Mouse (Mus musculus): ENCODE measurements around the gene Acadvl. TPM values are rescaled to one million over a fixed set of nuclear protein-coding genes. Genes with fewer than 3 reads are reported as not detected.
A peak's percentile ranks its signal among the peaks of the same experiment; 100 is the strongest.

Gene Acadvl
- polyA plus RNA-seq, 1 experiment from 2014 or later, result 95.6 TPM

GRCm38 (mm10) chr11:69990850-69991691 lies 24.1 kb downstream of the Acadvl start, which contains the start of gene Gabarap:
TSS of gene Gabarap (plus strand) at chr11:69991143.
- Histone ChIP-seq H3K9ac (peak within 1 kb of the TSS; percentile 87), H3K27ac (replicated peaks) (peak within 1 kb of the TSS; percentile 97), H3K4me2 (replicated peaks) (peak within 1 kb of the TSS; percentile 73), H3K36me3 (peaks cover 59% of the 10 kb centered on the region), H3K9me3 (replicated peaks) (no peaks in the 10 kb centered on the region), H3K4me1 (peaks cover 18% of the 10 kb centered on the region), H3K4me3 (replicated peaks) (peak within 1 kb of the TSS; percentile 80), H3K27me3 (no peaks in the 10 kb centered on the region)
- under 1% methylated on average over 40 of the region's 40 CpGs for WGBS
- ATAC-seq (ENCODE audit: insufficient number of reproducible peaks, low FRiP score, low TSS enrichment, low read depth), result peak; percentile 77

GRCm38 (mm10) chr11:69989949-69990348 lies 25.3 kb downstream of the Acadvl start:
- Histone ChIP-seq H3K27me3 (no peaks in the 10 kb centered on the region), H3K4me2 (replicated peaks) (no peak overlapping the region), H3K4me1 (peaks cover 18% of the 10 kb centered on the region), H3K9ac (no peak overlapping the region), H3K9me3 (replicated peaks) (no peaks in the 10 kb centered on the region), H3K27ac (replicated peaks) (peak overlapping the region; percentile 97), H3K4me3 (replicated peaks) (no peak overlapping the region), H3K36me3 (peaks cover 68% of the 10 kb centered on the region)
- no peak for ATAC-seq (ENCODE audit: insufficient number of reproducible peaks, low FRiP score, low TSS enrichment, low read depth)
- 85% methylated on average over 8 of the region's 8 CpGs for WGBS

GRCm38 (mm10) chr11:69984431-69984830 lies 30.8 kb downstream of the Acadvl start:
- no peaks in the 10 kb centered on the region for H3K9me3 ChIP-seq (replicated peaks)
- H3K36me3 ChIP-seq, result peaks cover 57% of the 10 kb centered on the region

GRCm38 (mm10) chr11:69983377-69983776 lies 31.8 kb downstream of the Acadvl start:
- ATAC-seq (ENCODE audit: insufficient number of reproducible peaks, low FRiP score, low TSS enrichment, low read depth), result no peak
- peak overlapping the region; percentile 80 for H3K4me2 ChIP-seq (replicated peaks)
- 0 out of 2 replicates have a peak overlapping the region, but pooled peaks have one; percentile 100 for H3K27ac ChIP-seq (replicated peaks)
- peaks cover 27% of the 10 kb centered on the region for H3K4me1 ChIP-seq
- peaks cover 50% of the 10 kb centered on the region for H3K36me3 ChIP-seq
- peak overlapping the region; percentile 99 for H3K4me3 ChIP-seq (replicated peaks)
- H3K27me3 ChIP-seq, result no peaks in the 10 kb centered on the region
- no peaks in the 10 kb centered on the region for H3K9me3 ChIP-seq (replicated peaks)
- no peak overlapping the region; the same call in 1 of the 2 replicates for H3K9ac ChIP-seq
- 81% methylated on average over 4 of the region's 4 CpGs for WGBS

More at GRCm38 (mm10) chr11:69984431-69984830, 30.8 kb downstream of the Acadvl start:
- ATAC-seq (ENCODE audit: insufficient number of reproducible peaks, low FRiP score, low TSS enrichment, low read depth), result no peak
- Histone ChIP-seq H3K27ac (replicated peaks) (no peak overlapping the region), H3K4me3 (replicated peaks) (no peak overlapping the region), H3K9ac (no peak overlapping the region), H3K27me3 (no peaks in the 10 kb centered on the region), H3K4me2 (replicated peaks) (no peak overlapping the region), H3K4me1 (peaks cover 24% of the 10 kb centered on the region)
- WGBS, result 88% methylated on average over 8 of the region's 8 CpGs

GRCm38 (mm10) chr11:69982877-69983276 lies 32.3 kb downstream of the Acadvl start:
- Histone ChIP-seq H3K4me2 (replicated peaks) (peak overlapping the region; percentile 80), H3K4me3 (replicated peaks) (peak overlapping the region; percentile 99), H3K9me3 (replicated peaks) (no peaks in the 10 kb centered on the region), H3K27ac (replicated peaks) (peak overlapping the region; percentile 100; the same call in 1 of the 2 replicates), H3K9ac (no peak overlapping the region; the same call in 1 of the 2 replicates), H3K4me1 (peaks cover 27% of the 10 kb centered on the region), H3K27me3 (no peaks in the 10 kb centered on the region), H3K36me3 (peaks cover 45% of the 10 kb centered on the region)
- no peak for ATAC-seq (ENCODE audit: insufficient number of reproducible peaks, low FRiP score, low TSS enrichment, low read depth)
- 21% methylated on average over 5 of the region's 5 CpGs for WGBS

GRCm38 (mm10) chr11:69982225-69982624 lies 33.0 kb downstream of the Acadvl start, which contains the start of gene Elp5:
TSS of gene Elp5 (minus strand) at chr11:69982517.
- Histone ChIP-seq H3K4me1 (peaks cover 27% of the 10 kb centered on the region), H3K27me3 (no peaks in the 10 kb centered on the region), H3K4me2 (replicated peaks) (peak within 1 kb of the TSS; percentile 80), H3K27ac (replicated peaks) (peak within 1 kb of the TSS; percentile 100), H3K9me3 (replicated peaks) (no peaks in the 10 kb centered on the region), H3K36me3 (peaks cover 43% of the 10 kb centered on the region), H3K9ac (peak within 1 kb of the TSS; percentile 97), H3K4me3 (replicated peaks) (peak within 1 kb of the TSS; percentile 99)
- no peak for ATAC-seq (ENCODE audit: insufficient number of reproducible peaks, low FRiP score, low TSS enrichment, low read depth)
- WGBS, result 51% methylated on average over 8 of the region's 8 CpGs

- Histone ChIP-seq H3K4me3 (replicated peaks) (peak within 1 kb of the TSS; percentile 99), H3K27me3 (no peaks in the 10 kb centered on the region), H3K9me3 (replicated peaks) (no peaks in the 10 kb centered on the region), H3K36me3 (peaks cover 43% of the 10 kb centered on the region), H3K4me2 (replicated peaks) (peak within 1 kb of the TSS; percentile 80), H3K4me1 (peaks cover 27% of the 10 kb centered on the region), H3K27ac (replicated peaks) (peak within 1 kb of the TSS; percentile 100), H3K9ac (peak within 1 kb of the TSS; percentile 97)
- ATAC-seq (ENCODE audit: insufficient number of reproducible peaks, low FRiP score, low TSS enrichment, low read depth), result no peak
- WGBS, result under 1% methylated on average over 36 of the region's 43 CpGs
These were observed 34.0 kb downstream of the Acadvl start, which contains the start of gene Ctdnep1 for GRCm38 (mm10) chr11:69981141-69981762. TSS of gene Ctdnep1 (plus strand) at chr11:69981156.

GRCm38 (mm10) chr11:69980196-69981140 lies 34.7 kb downstream of the Acadvl start:
- WGBS, result under 1% methylated on average over 42 of the region's 60 CpGs
- peak; percentile 95 for ATAC-seq (ENCODE audit: insufficient number of reproducible peaks, low FRiP score, low TSS enrichment, low read depth)
- peaks cover 43% of the 10 kb centered on the region for H3K36me3 ChIP-seq

GRCm38 (mm10) chr11:69979827-69980195 lies 35.4 kb downstream of the Acadvl start:
- 2% methylated on average over 16 of the region's 16 CpGs for WGBS
- Histone ChIP-seq H3K9ac (peak overlapping the region; percentile 63), H3K4me1 (peaks cover 27% of the 10 kb centered on the region), H3K27me3 (no peaks in the 10 kb centered on the region), H3K27ac (replicated peaks) (peak overlapping the region; percentile 100), H3K9me3 (replicated peaks) (no peaks in the 10 kb centered on the region), H3K36me3 (peaks cover 43% of the 10 kb centered on the region), H3K4me2 (replicated peaks) (peak overlapping the region; percentile 71), H3K4me3 (replicated peaks) (peak overlapping the region; percentile 99)
- ATAC-seq (ENCODE audit: insufficient number of reproducible peaks, low FRiP score, low TSS enrichment, low read depth), result no peak

More at GRCm38 (mm10) chr11:69980196-69981140, 34.7 kb downstream of the Acadvl start:
- Histone ChIP-seq H3K27ac (replicated peaks) (peak overlapping the region; percentile 100), H3K4me1 (peaks cover 27% of the 10 kb centered on the region), H3K9me3 (replicated peaks) (no peaks in the 10 kb centered on the region), H3K4me2 (replicated peaks) (peak overlapping the region; percentile 71), H3K4me3 (replicated peaks) (peak overlapping the region; percentile 99), H3K27me3 (no peaks in the 10 kb centered on the region), H3K9ac (peak overlapping the region; percentile 97)

- H3K4me1 ChIP-seq, result peaks cover 6% of the 10 kb centered on the region; the same call in 1 of the 2 replicates
- 81% methylated on average over 4 of the region's 4 CpGs for WGBS
- no peak for ATAC-seq (ENCODE audit: insufficient number of reproducible peaks, low FRiP score, low TSS enrichment, low read depth)
- H3K36me3 ChIP-seq, result peaks cover 62% of the 10 kb centered on the region
- no peak overlapping the region for H3K27ac ChIP-seq (replicated peaks)
- H3K9ac ChIP-seq, result no peak overlapping the region
- no peaks in the 10 kb centered on the region for H3K27me3 ChIP-seq
- H3K4me3 ChIP-seq (replicated peaks), result no peak overlapping the region
- no peak overlapping the region for H3K4me2 ChIP-seq (replicated peaks)
- H3K9me3 ChIP-seq (replicated peaks), result no peaks in the 10 kb centered on the region
These were observed 38.9 kb downstream of the Acadvl start for GRCm38 (mm10) chr11:69976271-69976670.
